Mouse (Mus musculus): ENCODE results near the gene Brca2. TPM values are rescaled to one million over a fixed set of nuclear protein-coding genes. Genes with fewer than 3 reads are reported as not detected.

Brca2 gene
- total and polyA plus RNA-seq, 2 experiments from 2014 or later = 9.4 to 10.7 TPM

DNA sequence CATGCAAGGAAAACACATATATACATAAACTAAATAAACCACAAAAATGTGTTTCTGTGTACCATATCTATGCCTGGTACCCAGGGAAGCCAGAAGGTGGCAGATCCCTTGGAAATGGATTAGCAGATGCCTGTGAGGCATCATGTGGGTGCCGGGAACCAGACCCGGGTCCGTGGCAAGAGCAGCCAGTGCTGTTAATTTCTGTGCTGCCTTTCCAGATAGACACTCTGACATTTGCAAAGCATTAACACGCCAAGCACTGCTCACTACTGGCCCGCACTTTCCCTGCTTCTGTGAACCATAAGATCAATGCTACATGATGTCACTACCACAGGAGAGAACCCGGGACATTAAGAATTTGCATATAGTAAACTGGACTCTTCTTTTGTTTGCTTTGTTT is 83.7 kb downstream of the Brca2 start:
- no peaks in the 10 kb centered on the region for H3K27me3 ChIP-seq (ENCODE audit: insufficient read depth, low read length)
- H3K9ac ChIP-seq (replicated peaks; ENCODE audit: low read length, poor library complexity, severe bottlenecking) = no peak overlapping the region
- no peak for ATAC-seq (ENCODE audit: low FRiP score)
- H3K4me1 ChIP-seq (ENCODE audit: insufficient read depth, low read length) = peaks cover 4% of the 10 kb centered on the region; the same call in 1 of the 2 replicates
- H3K4me2 ChIP-seq (ENCODE audit: low read depth, low read length, poor library complexity, severe bottlenecking) = no peak overlapping the region
- no peaks in the 10 kb centered on the region for H3K9me3 ChIP-seq (ENCODE audit: low read length)
- H3K27ac ChIP-seq (ENCODE audit: low read depth, low read length) = no peak overlapping the region
- WGBS = 98% methylated on average over 6 of the region's 6 CpGs
- no peak for TF ChIP-seq CTCF (IDR thresholded peaks at IDR 0.05)
- peaks cover 12% of the 10 kb centered on the region for H3K36me3 ChIP-seq (ENCODE audit: insufficient read depth, low read length)
- no peak for DNase-seq (ENCODE audit: low spot score)
- no peak overlapping the region for H3K4me3 ChIP-seq (ENCODE audit: low read depth, low read length)

DNA sequence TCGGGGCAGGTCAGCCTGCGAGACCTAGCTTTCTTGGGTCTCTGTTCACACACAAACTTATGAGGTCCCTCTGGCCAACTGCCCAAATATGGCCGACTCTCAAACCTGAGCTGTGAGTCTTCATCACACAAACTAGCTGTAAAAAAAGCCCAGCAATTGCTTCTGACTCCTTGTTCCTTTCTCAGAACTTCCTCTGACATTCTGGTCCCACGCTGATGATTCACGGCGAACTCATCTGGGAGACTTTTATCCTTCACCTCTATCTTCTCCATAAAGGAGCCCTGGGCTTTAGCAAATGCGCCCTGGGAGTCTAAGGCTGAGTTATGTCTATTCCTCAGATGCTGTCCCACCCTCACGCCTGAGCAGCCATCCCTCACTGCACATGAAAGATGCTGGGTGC is 85.2 kb downstream of the Brca2 start:
- H3K9me3 ChIP-seq (ENCODE audit: low read length) = no peaks in the 10 kb centered on the region
- 93% methylated on average over 8 of the region's 8 CpGs for WGBS
- H3K4me3 ChIP-seq (ENCODE audit: low read depth, low read length) = no peak overlapping the region
- ATAC-seq (ENCODE audit: low FRiP score) (no peak), DNase-seq (ENCODE audit: low spot score) (no peak)
- H3K4me1 ChIP-seq (ENCODE audit: insufficient read depth, low read length) = no peaks in the 10 kb centered on the region
- TF ChIP-seq CTCF (IDR thresholded peaks at IDR 0.05) = no peak
- no peak overlapping the region for H3K27ac ChIP-seq (ENCODE audit: low read depth, low read length)
- H3K9ac ChIP-seq (replicated peaks; ENCODE audit: low read length, poor library complexity, severe bottlenecking) = no peak overlapping the region
- no peak overlapping the region for H3K4me2 ChIP-seq (ENCODE audit: low read depth, low read length, poor library complexity, severe bottlenecking)
- H3K36me3 ChIP-seq (ENCODE audit: insufficient read depth, low read length) = peaks cover 12% of the 10 kb centered on the region
- no peaks in the 10 kb centered on the region for H3K27me3 ChIP-seq (ENCODE audit: insufficient read depth, low read length)

DNA sequence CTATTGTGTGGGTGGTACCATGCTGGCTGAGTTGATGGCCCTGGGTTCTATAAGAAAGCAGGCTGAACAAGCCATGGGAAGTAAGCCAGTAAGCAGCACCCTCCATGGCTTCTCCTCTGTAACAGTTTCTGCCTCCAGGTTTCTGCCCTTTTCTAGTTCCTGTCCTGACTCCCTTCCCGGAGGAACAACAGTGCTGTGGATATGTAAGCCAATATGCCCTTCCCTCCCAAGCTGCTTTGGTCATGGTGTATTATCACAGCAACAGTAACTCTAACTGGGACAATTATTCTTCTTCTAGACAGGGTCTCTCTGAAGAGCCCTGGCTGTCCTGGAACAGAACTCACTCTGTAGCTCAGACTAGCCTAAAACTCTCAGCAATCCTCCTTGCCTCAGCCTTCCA is 88.7 kb downstream of the Brca2 start:
- Histone ChIP-seq H3K9ac (replicated peaks; ENCODE audit: low read length, poor library complexity, severe bottlenecking) (no peak overlapping the region), H3K4me2 (ENCODE audit: low read depth, low read length, poor library complexity, severe bottlenecking) (no peak overlapping the region), H3K4me3 (ENCODE audit: low read depth, low read length) (no peak overlapping the region), H3K4me1 (ENCODE audit: insufficient read depth, low read length) (no peaks in the 10 kb centered on the region), H3K27me3 (ENCODE audit: insufficient read depth, low read length) (no peaks in the 10 kb centered on the region), H3K27ac (ENCODE audit: low read depth, low read length) (no peak overlapping the region), H3K36me3 (ENCODE audit: insufficient read depth, low read length) (peaks cover 12% of the 10 kb centered on the region), H3K9me3 (ENCODE audit: low read length) (no peaks in the 10 kb centered on the region)
- DNase-seq (ENCODE audit: low spot score) (no peak), ATAC-seq (ENCODE audit: low FRiP score) (no peak)
- TF ChIP-seq CTCF (IDR thresholded peaks at IDR 0.05) = no peak
- 75% methylated on average over 1 of the region's 1 CpGs for WGBS

DNA sequence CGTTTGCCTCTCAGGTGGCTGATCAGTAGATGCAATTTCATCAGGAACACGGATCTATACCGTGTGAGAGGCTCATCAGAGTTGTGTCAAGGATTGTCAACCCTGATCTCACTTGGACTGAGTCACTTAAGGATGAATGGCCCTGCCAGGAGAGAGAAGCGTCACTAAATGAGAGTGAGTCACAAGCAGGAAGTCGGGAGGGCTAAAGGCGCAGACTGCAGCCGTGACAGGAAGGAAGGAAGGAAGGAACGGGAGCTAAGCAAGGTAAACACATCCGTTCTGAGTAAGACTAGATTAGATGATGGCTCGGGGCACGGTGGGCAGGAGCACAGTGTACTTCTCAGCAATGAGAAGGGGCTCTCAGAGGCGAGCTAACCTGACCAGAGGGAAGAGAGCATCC is 89.3 kb downstream of the Brca2 start:
- no peak overlapping the region for H3K9ac ChIP-seq (replicated peaks; ENCODE audit: low read length, poor library complexity, severe bottlenecking)
- 84% methylated on average over 12 of the region's 12 CpGs for WGBS
- H3K4me1 ChIP-seq (ENCODE audit: insufficient read depth, low read length) = no peaks in the 10 kb centered on the region

DNA sequence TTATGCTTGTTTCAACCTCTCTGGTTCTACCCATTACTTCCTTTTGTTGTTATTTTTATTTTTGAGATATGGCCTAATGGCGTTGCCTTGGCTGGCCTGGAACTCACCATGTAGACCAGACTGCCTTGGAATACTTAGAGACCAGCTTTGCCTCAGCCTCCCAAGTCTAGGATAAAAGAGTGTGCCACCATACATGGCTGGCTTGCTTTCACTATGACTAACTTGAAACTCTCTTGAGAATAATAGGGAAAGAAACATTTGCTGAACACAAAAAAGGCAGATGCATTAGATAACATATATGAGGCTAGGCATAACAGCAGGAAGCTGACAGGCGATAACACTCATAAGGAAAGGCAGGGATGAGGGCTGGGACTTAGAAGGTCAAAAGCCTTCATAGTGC is 91.6 kb downstream of the Brca2 start:
- no peak for TF ChIP-seq CTCF (IDR thresholded peaks at IDR 0.05)
- 93% methylated on average over 2 of the region's 2 CpGs for WGBS
- H3K4me2 ChIP-seq (ENCODE audit: low read depth, low read length, poor library complexity, severe bottlenecking) = no peak overlapping the region
- no peaks in the 10 kb centered on the region for H3K27me3 ChIP-seq (ENCODE audit: insufficient read depth, low read length)
- no peak overlapping the region for H3K9ac ChIP-seq (replicated peaks; ENCODE audit: low read length, poor library complexity, severe bottlenecking)
- H3K4me1 ChIP-seq (ENCODE audit: insufficient read depth, low read length) = no peaks in the 10 kb centered on the region
- no peaks in the 10 kb centered on the region for H3K9me3 ChIP-seq (ENCODE audit: low read length)
- DNase-seq (ENCODE audit: low spot score) = no peak
- H3K4me3 ChIP-seq (ENCODE audit: low read depth, low read length) = no peak overlapping the region
- H3K36me3 ChIP-seq (ENCODE audit: insufficient read depth, low read length) = no peaks in the 10 kb centered on the region; the same call in 1 of the 2 replicates
- no peak overlapping the region for H3K27ac ChIP-seq (ENCODE audit: low read depth, low read length)
- ATAC-seq (ENCODE audit: low FRiP score) = no peak

More for the DNA sequence above, 89.3 kb downstream of the Brca2 start:
- Histone ChIP-seq H3K4me2 (ENCODE audit: low read depth, low read length, poor library complexity, severe bottlenecking) (no peak overlapping the region), H3K27ac (ENCODE audit: low read depth, low read length) (no peak overlapping the region), H3K9me3 (ENCODE audit: low read length) (no peaks in the 10 kb centered on the region), H3K36me3 (ENCODE audit: insufficient read depth, low read length) (peaks cover 12% of the 10 kb centered on the region), H3K4me3 (ENCODE audit: low read depth, low read length) (no peak overlapping the region), H3K27me3 (ENCODE audit: insufficient read depth, low read length) (no peaks in the 10 kb centered on the region)
- TF ChIP-seq CTCF (IDR thresholded peaks at IDR 0.05) = no peak
- ATAC-seq (ENCODE audit: low FRiP score) (no peak), DNase-seq (ENCODE audit: low spot score) (no peak)

DNA sequence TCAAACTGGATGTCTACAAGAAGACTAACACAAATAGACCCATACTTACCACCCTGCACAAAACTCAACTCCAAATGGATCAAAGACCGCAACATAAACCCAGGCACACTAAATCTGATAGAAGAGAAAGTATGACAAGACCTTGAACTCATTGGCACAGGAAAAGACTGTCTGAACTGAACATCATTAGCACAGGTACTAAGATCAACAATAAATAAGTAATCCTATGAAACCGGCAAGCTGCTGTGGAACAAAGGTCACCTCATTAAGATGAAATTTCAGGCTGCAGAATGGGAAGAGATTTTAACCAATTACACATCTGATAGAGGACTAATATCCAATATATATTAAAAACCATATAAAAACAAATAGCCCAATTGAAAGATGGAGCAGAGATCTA is 93.8 kb downstream of the Brca2 start:
- H3K9ac ChIP-seq (replicated peaks; ENCODE audit: low read length, poor library complexity, severe bottlenecking) = no peak overlapping the region
- WGBS = 98% methylated on average over 2 of the region's 2 CpGs
- no peaks in the 10 kb centered on the region for H3K4me1 ChIP-seq (ENCODE audit: insufficient read depth, low read length)
- TF ChIP-seq CTCF (IDR thresholded peaks at IDR 0.05) = no peak
- H3K27ac ChIP-seq (ENCODE audit: low read depth, low read length) = no peak overlapping the region
- no peak overlapping the region for H3K4me2 ChIP-seq (ENCODE audit: low read depth, low read length, poor library complexity, severe bottlenecking)
- H3K36me3 ChIP-seq (ENCODE audit: insufficient read depth, low read length) = no peaks in the 10 kb centered on the region; the same call in 1 of the 2 replicates
- DNase-seq (ENCODE audit: low spot score) (no peak), ATAC-seq (ENCODE audit: low FRiP score) (no peak)
- H3K27me3 ChIP-seq (ENCODE audit: insufficient read depth, low read length) = no peaks in the 10 kb centered on the region
- no peaks in the 10 kb centered on the region for H3K9me3 ChIP-seq (ENCODE audit: low read length)
- no peak overlapping the region for H3K4me3 ChIP-seq (ENCODE audit: low read depth, low read length)

All from midbrain, postnatal 0 days (tissue).